Mouse (Mus musculus): ENCODE data around the gene Slc16a10.

- TF ChIP-seq CTCF (IDR thresholded peaks at IDR 0.05; ENCODE audit: extremely low read depth, insufficient read length, insufficient replicate concordance, low read depth, low read length) = no peak
- no peak for TF ChIP-seq POLR2A (IDR thresholded peaks at IDR 0.05; ENCODE audit: low read depth, low read length)
Measured at GRCm38 (mm10) chr10:40128497-40128896, 13.6 kb downstream of the Slc16a10 start.

All from small intestine, adult 2 months (tissue).